Mouse (Mus musculus) monocyte, adult 59 days (primary cell): ENCODE measurements around the gene Gpc1. TPM values are rescaled to one million over a fixed set of nuclear protein-coding genes. Genes with fewer than 3 reads are reported as not detected.

ENCODE experiments used
- total RNA-seq, 2 experiments: library from RNA; stranded (reverse); gene quantifications; one replicate each; pipeline ENCODE4 v1.2.4; 2023

Gene Gpc1
- total RNA-seq: 1 to 10 TPM; 3.0 to 3.2 TPM

GRCm38 (mm10) chr1:92831188-92832001 is at the start of gene Gpc1:
Gpc1 (plus strand) TSS chr1:92831645.

GRCm38 (mm10) chr1:92902786-92903185 is 71.3 kb downstream of the Gpc1 start, which contains the start of gene Ankmy1:
Ankmy1 (minus strand) TSS chr1:92902906.

GRCm38 (mm10) chr1:92906779-92907631 is 75.6 kb downstream of the Gpc1 start, which contains the start of gene Dusp28:
Dusp28 (plus strand) TSS chr1:92906981.

Other genes starting within 250 kb of the Gpc1 start
- not detected for gene Olfr1412, start 245.9 kb upstream of the Gpc1 start, total RNA-seq
- not detected for gene Olfr1411, start 237.2 kb upstream of the Gpc1 start, total RNA-seq
- gene Olfr1410, start 225.9 kb upstream of the Gpc1 start, total RNA-seq: not detected
- not detected for gene Olfr12, start 213.9 kb upstream of the Gpc1 start, total RNA-seq
- gene Cops9, start 189.7 kb upstream of the Gpc1 start, total RNA-seq: 100 to 1,000 TPM; 125 to 138 TPM
- not detected for gene Otos, start 182.8 kb upstream of the Gpc1 start, total RNA-seq
- under 1 TPM; 0.18 to 0.58 TPM for gene Ankmy1, start 71.3 kb downstream of the Gpc1 start, total RNA-seq
- 1 to 10 TPM; 2.0 to 2.2 TPM for gene Dusp28, start 75.3 kb downstream of the Gpc1 start, total RNA-seq
- gene Rnpepl1, start 79.1 kb downstream of the Gpc1 start, total RNA-seq: 10 to 100 TPM; 85.4 to 87.3 TPM
- 10 to 100 TPM; 10.1 to 11.1 TPM for gene Capn10, start 102.7 kb downstream of the Gpc1 start, total RNA-seq
- gene Gpr35, start 119.2 kb downstream of the Gpc1 start, total RNA-seq: 100 to 1,000 TPM; 115 to 137 TPM
- gene Aqp12, start 174.7 kb downstream of the Gpc1 start, total RNA-seq: under 1 TPM in 1 of 2 experiments, not detected in 1; 0.76 TPM